Mouse (Mus musculus): Measurements from ENCODE around the gene Rhcg. TPM values are rescaled to one million over a fixed set of nuclear protein-coding genes. Genes with fewer than 3 reads are reported as not detected.

Gene Rhcg
- 1 to 10 TPM; 2.0 to 2.8 TPM for total RNA-seq (2021)

GRCm38 (mm10) chr7:79617418-79617817 is at the start of gene Rhcg:
Rhcg (minus strand) TSS chr7:79617657.
- DNase-seq (ENCODE audit: low spot score in 2 of 2) = no peak
- intact Hi-C loops (cut with DNase I) = no loop called here

GRCm38 (mm10) chr7:79666690-79667089 is 49.2 kb upstream of the Rhcg start:
- intact Hi-C loops (cut with DNase I) = no loop called here
- DNase-seq (ENCODE audit: low spot score in 2 of 2) = no peak

GRCm38 (mm10) chr7:79661253-79661890 is 43.9 kb upstream of the Rhcg start:
- intact Hi-C loops (cut with DNase I) = loop anchor here (5.0 kb wide), 1 partner anchor 56 kb away; the partner anchor contains the start of gene Kif7
- no peak for DNase-seq (ENCODE audit: low spot score in 2 of 2)

- intact Hi-C loops (cut with DNase I) = loop anchor here (5.0 kb wide), 1 partner anchor 57 kb away; the partner anchor contains the start of gene Kif7
- no peak for DNase-seq (ENCODE audit: low spot score in 2 of 2)
Observed at GRCm38 (mm10) chr7:79660291-79661150, 43.1 kb upstream of the Rhcg start.

- intact Hi-C loops (cut with DNase I) = loop anchor here (5.0 kb wide), 1 partner anchor 58 kb away; the partner anchor contains the start of gene Kif7
- DNase-seq (ENCODE audit: low spot score in 2 of 2) = peak; percentile 93 to 99
Observed at GRCm38 (mm10) chr7:79659578-79660290, 42.3 kb upstream of the Rhcg start, which contains the start of gene Ticrr. Ticrr (plus strand) TSS chr7:79660196.

GRCm38 (mm10) chr7:79654586-79654985 is 37.1 kb upstream of the Rhcg start:
- DNase-seq (ENCODE audit: low spot score in 2 of 2) = no peak
- intact Hi-C loops (cut with DNase I) = no loop called here

- intact Hi-C loops (cut with DNase I) = no loop called here
- no peak for DNase-seq (ENCODE audit: low spot score in 2 of 2)
Observed at GRCm38 (mm10) chr7:79654185-79654584, 36.7 kb upstream of the Rhcg start.

- intact Hi-C loops (cut with DNase I) = loop anchor here (2.0 kb wide), 1 partner anchor 36 kb away; no protein-coding TSS in a partner anchor
- peak; percentile 61 to 68 for DNase-seq (ENCODE audit: low spot score in 2 of 2)
Observed at GRCm38 (mm10) chr7:79649005-79649404, 31.5 kb upstream of the Rhcg start.

GRCm38 (mm10) chr7:79647233-79647632 is 29.8 kb upstream of the Rhcg start:
- intact Hi-C loops (cut with DNase I) = no loop called here
- DNase-seq (ENCODE audit: low spot score in 2 of 2) = no peak

GRCm38 (mm10) chr7:79631773-79632348 is 14.4 kb upstream of the Rhcg start:
- intact Hi-C loops (cut with DNase I) = no loop called here

GRCm38 (mm10) chr7:79628271-79628913 is 10.9 kb upstream of the Rhcg start:
- DNase-seq (ENCODE audit: low spot score in 2 of 2) = no peak
- intact Hi-C loops (cut with DNase I) = no loop called here

More at GRCm38 (mm10) chr7:79631773-79632348, 14.4 kb upstream of the Rhcg start:
- no peak for DNase-seq (ENCODE audit: low spot score in 2 of 2)

- intact Hi-C loops (cut with DNase I) = no loop called here
- no peak for DNase-seq (ENCODE audit: low spot score in 2 of 2)
Observed at GRCm38 (mm10) chr7:79626170-79626569, 8.7 kb upstream of the Rhcg start.

GRCm38 (mm10) chr7:79623086-79623485 is 5.6 kb upstream of the Rhcg start:
- intact Hi-C loops (cut with DNase I) = no loop called here
- no peak for DNase-seq (ENCODE audit: low spot score in 2 of 2)

GRCm38 (mm10) chr7:79619493-79619892 is 2.0 kb upstream of the Rhcg start:
- intact Hi-C loops (cut with DNase I) = no loop called here
- DNase-seq (ENCODE audit: low spot score in 2 of 2) = no peak

- intact Hi-C loops (cut with DNase I) = no loop called here
- no peak for DNase-seq (ENCODE audit: low spot score in 2 of 2)
Observed at GRCm38 (mm10) chr7:79615941-79616340, 1.5 kb downstream of the Rhcg start.

- no peak for DNase-seq (ENCODE audit: low spot score in 2 of 2)
- intact Hi-C loops (cut with DNase I) = no loop called here
Observed at GRCm38 (mm10) chr7:79615008-79615407, 2.4 kb downstream of the Rhcg start.

- DNase-seq (ENCODE audit: low spot score in 2 of 2) = no peak
- intact Hi-C loops (cut with DNase I) = loop anchor here (2.0 to 5.0 kb wide), 3 partner anchors 35 to 174 kb away; no protein-coding TSS in a partner anchor
Observed at GRCm38 (mm10) chr7:79613314-79613713, 4.1 kb downstream of the Rhcg start.

- intact Hi-C loops (cut with DNase I) = loop anchor here (2.0 to 5.0 kb wide), 3 partner anchors 36 to 175 kb away; no protein-coding TSS in a partner anchor
- peak; percentile 60 to 61 for DNase-seq (ENCODE audit: low spot score in 2 of 2)
Observed at GRCm38 (mm10) chr7:79612783-79613182, 4.7 kb downstream of the Rhcg start.

GRCm38 (mm10) chr7:79611901-79612300 is 5.6 kb downstream of the Rhcg start:
- DNase-seq (ENCODE audit: low spot score in 2 of 2) = peak in 1 of 2 experiments; percentile 11
- intact Hi-C loops (cut with DNase I) = loop anchor here (2.0 to 5.0 kb wide), 3 partner anchors 37 to 175 kb away; no protein-coding TSS in a partner anchor
